Mouse (Mus musculus): ENCODE results near the gene Calml4.

DNA sequence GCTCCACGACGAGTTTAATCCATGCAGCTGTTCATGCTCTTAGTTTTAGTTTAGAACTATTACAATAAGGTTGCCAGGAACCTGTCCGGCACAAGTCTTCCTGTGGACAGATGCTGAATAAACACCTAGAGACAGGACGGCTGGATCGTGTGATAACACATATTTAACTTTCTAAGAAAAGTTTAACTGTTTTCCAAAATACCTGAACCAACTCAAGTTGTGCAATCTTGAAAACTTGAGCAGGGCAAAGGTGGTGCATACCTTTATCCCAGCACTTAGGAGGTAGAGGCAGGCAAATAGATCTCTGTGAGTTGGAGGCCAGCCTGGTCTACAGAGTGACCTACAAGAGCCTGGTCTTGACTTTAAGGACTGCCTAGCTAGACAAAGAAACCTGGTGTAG, 23.0 kb upstream of the Calml4 start:
- no peak for TF ChIP-seq CTCF (conservative IDR thresholded peaks at IDR 0.05; ENCODE audit: low read length)
- no peak for TF ChIP-seq POU5F1 (IDR thresholded peaks at IDR 0.05; ENCODE audit: borderline replicate concordance, low read length)
- no peak for TF ChIP-seq NANOG (IDR thresholded peaks at IDR 0.05; ENCODE audit: borderline replicate concordance, low read length)

All from E14TG2a.4 (cell line).